8 mouse cellular contexts compared by ENCODE assay signal in genomic region chr4:9096809-9097700, GRCm38 (mm10).
DNase-seq lines count a peak whose midpoint lies in the region; ATAC-seq and TF ChIP-seq lines count a peak whose summit lies in the region.

No protein-coding gene starts in this region.

- peak; percentile 86 to 87 for DNase-seq in B cell, adult 2 months
- peak; percentile 62 for DNase-seq in liver, adult 2 months (ENCODE audit: extremely low read depth, low read depth, low spot score)
- DNase-seq in naive thymus-derived CD4-positive, alpha-beta T cell, adult 2 months (ENCODE audit: low read depth) = peak; percentile 89
- peak; percentile 85 for DNase-seq in splenic B cell, adult 2 months (ENCODE audit: low read depth, low spot score)

- H3K4me2 ChIP-seq in heart, embryonic 12.5 days = peak overlapping the region; percentile 54
- H3K4me2 ChIP-seq in kidney, embryonic 16.5 days (replicated peaks; ENCODE audit: low read depth, low read length) = peak overlapping the region; percentile 41

- H3K9me3 ChIP-seq in heart, embryonic 12.5 days (replicated peaks) = no peaks in the 10 kb centered on the region
- no peaks in the 10 kb centered on the region for H3K9me3 ChIP-seq in kidney, embryonic 16.5 days (ENCODE audit: low read length)

- ATAC-seq in heart, embryonic 12.5 days (ENCODE audit: insufficient number of reproducible peaks, low FRiP score) = no peak
- peak; percentile 49; the same call in 1 of the 2 replicates for ATAC-seq in kidney, embryonic 16.5 days (ENCODE audit: low FRiP score, low TSS enrichment)

- WGBS in heart, embryonic 12.5 days = 23% methylated on average over 24 of the region's 24 CpGs
- 27% methylated on average over 24 of the region's 24 CpGs for whole genome bisulfite sequencing in kidney, embryonic 16.5 days
- 23% methylated on average over 24 of the region's 24 CpGs for WGBS in liver, adult 2 months

- TF ChIP-seq CTCF in bone marrow macrophage, adult 2 months (IDR thresholded peaks at IDR 0.05; ENCODE audit: low read depth, low read length) = peak; percentile 90
- peak; percentile 88 for TF ChIP-seq CTCF in embryonic fibroblast, embryonic 13.5 days (IDR thresholded peaks at IDR 0.05; ENCODE audit: borderline replicate concordance, insufficient read depth, low read length)
- peak; percentile 94 for TF ChIP-seq CTCF in liver, adult 2 months (IDR thresholded peaks at IDR 0.05; ENCODE audit: low read depth, low read length)

- H3K27ac ChIP-seq in bone marrow macrophage, adult 2 months (ENCODE audit: insufficient read depth, low read depth, low read length) = no peak overlapping the region
- no peak overlapping the region for H3K27ac ChIP-seq in embryonic fibroblast, embryonic 13.5 days (ENCODE audit: insufficient read depth, low read length)
- H3K27ac ChIP-seq in heart, embryonic 12.5 days (ENCODE audit: poor library complexity, severe bottlenecking) = no peak overlapping the region
- no peak overlapping the region for H3K27ac ChIP-seq in kidney, embryonic 16.5 days (ENCODE audit: low read length)
- H3K27ac ChIP-seq in liver, adult 2 months (replicated peaks; ENCODE audit: insufficient read depth, low read depth, low read length) = no peak overlapping the region

- no peaks in the 10 kb centered on the region for H3K4me1 ChIP-seq in bone marrow macrophage, adult 2 months (ENCODE audit: control insufficient read depth, insufficient read depth, low read length)
- no peaks in the 10 kb centered on the region for H3K4me1 ChIP-seq in embryonic fibroblast, embryonic 13.5 days (ENCODE audit: control insufficient read depth, insufficient read depth, low read length)
- peaks cover 11% of the 10 kb centered on the region for H3K4me1 ChIP-seq in heart, embryonic 12.5 days (replicated peaks)
- peaks cover 5% of the 10 kb centered on the region for H3K4me1 ChIP-seq in kidney, embryonic 16.5 days (ENCODE audit: insufficient read depth, low read length)
- H3K4me1 ChIP-seq in liver, adult 2 months (ENCODE audit: control insufficient read depth, insufficient read depth, low read length) = peaks cover 12% of the 10 kb centered on the region

- no peak overlapping the region for H3K9ac ChIP-seq in heart, embryonic 12.5 days
- no peak overlapping the region for H3K9ac ChIP-seq in kidney, embryonic 16.5 days (replicated peaks; ENCODE audit: low read length)
- no peak overlapping the region for H3K9ac ChIP-seq in liver, adult 2 months (ENCODE audit: low read depth, low read length)

- H3K36me3 ChIP-seq in heart, embryonic 12.5 days = no peaks in the 10 kb centered on the region
- no peaks in the 10 kb centered on the region for H3K36me3 ChIP-seq in kidney, embryonic 16.5 days (ENCODE audit: insufficient read depth, low read length)
- no peaks in the 10 kb centered on the region for H3K36me3 ChIP-seq in liver, adult 2 months (ENCODE audit: control insufficient read depth, insufficient read depth, low read length)
- no peaks in the 10 kb centered on the region for H3K36me3 ChIP-seq in splenic B cell, adult 2 months (ENCODE audit: control insufficient read depth, insufficient read depth, low read length, poor library complexity, severe bottlenecking)

- H3K4me3 ChIP-seq in bone marrow macrophage, adult 2 months (ENCODE audit: insufficient read depth, low read length) = no peak overlapping the region
- H3K4me3 ChIP-seq in embryonic fibroblast, embryonic 13.5 days (ENCODE audit: insufficient read depth, low read length) = no peak overlapping the region
- no peak overlapping the region for H3K4me3 ChIP-seq in heart, embryonic 12.5 days
- no peak overlapping the region for H3K4me3 ChIP-seq in kidney, embryonic 16.5 days (ENCODE audit: low read length)
- H3K4me3 ChIP-seq in liver, adult 2 months (ENCODE audit: insufficient read depth, low read depth, low read length) = 0 out of 2 replicates have a peak overlapping the region, but pooled peaks have one; percentile 5

- peaks cover 7% of the 10 kb centered on the region; the same call in 1 of the 2 replicates for H3K27me3 ChIP-seq in heart, embryonic 12.5 days (replicated peaks)
- H3K27me3 ChIP-seq in kidney, embryonic 16.5 days (ENCODE audit: insufficient read depth, low read length) = 0 out of 2 replicates have a peak, but pooled peaks cover 2% of the 10 kb centered on the region
- no peaks in the 10 kb centered on the region for H3K27me3 ChIP-seq in liver, adult 2 months (ENCODE audit: control insufficient read depth, insufficient read depth, low read length)
- no peaks in the 10 kb centered on the region for H3K27me3 ChIP-seq in splenic B cell, adult 2 months (ENCODE audit: control insufficient read depth, insufficient read depth, low read length, poor library complexity, severe bottlenecking)

- no peaks in the 10 kb centered on the region for H3K79me2 ChIP-seq in liver, adult 2 months (ENCODE audit: control insufficient read depth, insufficient read depth, low read length)

- TF ChIP-seq POLR2A in bone marrow macrophage, adult 2 months (IDR thresholded peaks at IDR 0.05; ENCODE audit: borderline replicate concordance, low read depth, low read length) = no peak
- no peak for TF ChIP-seq POLR2A in embryonic fibroblast, embryonic 13.5 days (IDR thresholded peaks at IDR 0.05; ENCODE audit: low read depth, low read length)
- no peak for TF ChIP-seq POLR2A in liver, adult 2 months (IDR thresholded peaks at IDR 0.05; ENCODE audit: extremely low read depth, insufficient read depth, low read length)
